Mouse (Mus musculus) small intestine, adult 2 months (tissue): ENCODE measurements at regions not wholly inside any gene's neighbourhood (a gene's known extent, or its start where the extent isn't known, plus 50 kb on each side); places are given as distances from the start of the nearest gene placed in this dataset.

Source experiments
- CTCF ChIP-seq: fragments of 200-500 bp; IDR thresholded peaks from 2 replicates; pipeline ENCODE4 v1.5.1; 2012; ENCODE audit warnings: low read depth, mild to moderate bottlenecking, control low read depth, inconsistent platforms, low read length, moderate library complexity, mixed read lengths; ENCODE audit not compliant: insufficient replicate concordance, insufficient read length; ENCODE audit errors: extremely low read depth
- POLR2A ChIP-seq: fragments of 200-500 bp; IDR thresholded peaks from 2 replicates; pipeline ENCODE4 v1.6.1; 2012; ENCODE audit warnings: low read depth, mild to moderate bottlenecking, control low read depth, inconsistent platforms, low read length, moderate library complexity

DNA sequence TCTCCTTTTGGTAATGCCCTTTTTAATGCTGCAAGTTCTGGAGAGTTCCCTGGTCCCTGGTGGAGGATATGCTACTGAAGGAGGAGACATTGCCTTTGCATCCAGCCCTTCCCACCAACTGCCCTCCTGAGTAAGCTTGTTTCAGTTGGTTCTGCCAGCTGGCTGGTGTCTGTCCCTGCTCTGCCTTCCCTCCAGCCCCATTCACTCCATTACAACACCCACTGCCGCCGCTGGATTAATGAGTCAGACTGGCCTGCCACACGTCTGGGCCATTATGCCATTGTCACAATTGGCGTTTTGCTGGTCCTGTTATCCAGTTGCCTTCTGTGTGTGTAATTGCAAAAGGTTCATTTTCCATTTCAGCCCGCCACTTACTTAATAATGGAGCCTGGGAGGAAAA lies 728.6 kb upstream of the Lrrc6 start:
- TF ChIP-seq POLR2A, result no peak
- TF ChIP-seq CTCF, result no peak
